Mouse (Mus musculus) CD4-positive helper T cell, adult 2 months (primary cell): ENCODE measurements around the gene Sart1.
"Not testable (repeated sequence)": the region's sequence is repeated elsewhere in the genome, so short reads cannot be mapped to it uniquely, and the experiment has no call there.

ENCODE experiments used
- DNase-seq: peaks from one replicate; pipeline ENCODE4 v3.0.0-alpha.2; 2012; ENCODE audit warnings: low read depth, missing footprints, low spot score

The Sart1 gene

GRCm38 (mm10) chr19:5414534-5414957 lies 26.0 kb upstream of the Sart1 start:
- DNase-seq: no peak

- no peak for DNase-seq
Observed at GRCm38 (mm10) chr19:5413840-5414239, 25.3 kb upstream of the Sart1 start.

GRCm38 (mm10) chr19:5411961-5412360 lies 23.5 kb upstream of the Sart1 start:
- DNase-seq: no peak

- no peak for DNase-seq
Observed at GRCm38 (mm10) chr19:5410641-5411040, 22.1 kb upstream of the Sart1 start.

- no peak for DNase-seq
Observed at GRCm38 (mm10) chr19:5409068-5409467, 20.6 kb upstream of the Sart1 start.

GRCm38 (mm10) chr19:5408057-5409001 lies 19.8 kb upstream of the Sart1 start:
- peak; percentile 67 for DNase-seq

GRCm38 (mm10) chr19:5407133-5407532 lies 18.6 kb upstream of the Sart1 start:
- DNase-seq: peak; percentile 88

- peak; percentile 88 for DNase-seq
Observed at GRCm38 (mm10) chr19:5406531-5407126, 18.1 kb upstream of the Sart1 start.

- peak; percentile 84 for DNase-seq
Observed at GRCm38 (mm10) chr19:5405924-5406323, 17.4 kb upstream of the Sart1 start.

GRCm38 (mm10) chr19:5402293-5402692 lies 13.8 kb upstream of the Sart1 start, which contains the start of gene Tsga10ip:
Gene Tsga10ip, minus strand, starts transcription at chr19:5402526.
- no peak for DNase-seq

- DNase-seq: not testable (repeated sequence)
Observed at GRCm38 (mm10) chr19:5401073-5401472, 12.6 kb upstream of the Sart1 start.

GRCm38 (mm10) chr19:5395371-5395770 lies 6.9 kb upstream of the Sart1 start:
- DNase-seq: no peak

GRCm38 (mm10) chr19:5394168-5394567 lies 5.7 kb upstream of the Sart1 start:
- DNase-seq: no peak

GRCm38 (mm10) chr19:5392892-5393291 lies 4.4 kb upstream of the Sart1 start:
- no peak for DNase-seq

GRCm38 (mm10) chr19:5390416-5390815 lies 1.9 kb upstream of the Sart1 start:
- no peak for DNase-seq

GRCm38 (mm10) chr19:5389647-5390046 lies 1.1 kb upstream of the Sart1 start:
- peak; percentile 86 for DNase-seq

- no peak for DNase-seq
Observed at GRCm38 (mm10) chr19:5388011-5388441, 477 bp downstream of the Sart1 start.

GRCm38 (mm10) chr19:5384715-5385114 lies 3.8 kb downstream of the Sart1 start:
- DNase-seq: no peak

GRCm38 (mm10) chr19:5383326-5383725 lies 5.2 kb downstream of the Sart1 start:
- no peak for DNase-seq

- no peak for DNase-seq
Observed at GRCm38 (mm10) chr19:5377446-5377845, 11.1 kb downstream of the Sart1 start.

GRCm38 (mm10) chr19:5374748-5375147 lies 13.8 kb downstream of the Sart1 start:
- DNase-seq: no peak

- DNase-seq: no peak
Observed at GRCm38 (mm10) chr19:5374177-5374576, 14.3 kb downstream of the Sart1 start.

GRCm38 (mm10) chr19:5372724-5373123 lies 15.8 kb downstream of the Sart1 start:
- DNase-seq: no peak
